Mouse (Mus musculus): ENCODE data around the gene Tab2. TPM values are rescaled to one million over a fixed set of nuclear protein-coding genes. Genes with fewer than 3 reads are reported as not detected.
A peak's percentile ranks its signal among the peaks of the same experiment; 100 is the strongest.

Tab2 gene
- total RNA-seq (2015; ENCODE audit: low replicate concordance) = 106 and 110 TPM in 2 replicates
- 63.7 and 88.3 TPM in 2 replicates for total RNA-seq (2017; ENCODE audit: low replicate concordance)

DNA sequence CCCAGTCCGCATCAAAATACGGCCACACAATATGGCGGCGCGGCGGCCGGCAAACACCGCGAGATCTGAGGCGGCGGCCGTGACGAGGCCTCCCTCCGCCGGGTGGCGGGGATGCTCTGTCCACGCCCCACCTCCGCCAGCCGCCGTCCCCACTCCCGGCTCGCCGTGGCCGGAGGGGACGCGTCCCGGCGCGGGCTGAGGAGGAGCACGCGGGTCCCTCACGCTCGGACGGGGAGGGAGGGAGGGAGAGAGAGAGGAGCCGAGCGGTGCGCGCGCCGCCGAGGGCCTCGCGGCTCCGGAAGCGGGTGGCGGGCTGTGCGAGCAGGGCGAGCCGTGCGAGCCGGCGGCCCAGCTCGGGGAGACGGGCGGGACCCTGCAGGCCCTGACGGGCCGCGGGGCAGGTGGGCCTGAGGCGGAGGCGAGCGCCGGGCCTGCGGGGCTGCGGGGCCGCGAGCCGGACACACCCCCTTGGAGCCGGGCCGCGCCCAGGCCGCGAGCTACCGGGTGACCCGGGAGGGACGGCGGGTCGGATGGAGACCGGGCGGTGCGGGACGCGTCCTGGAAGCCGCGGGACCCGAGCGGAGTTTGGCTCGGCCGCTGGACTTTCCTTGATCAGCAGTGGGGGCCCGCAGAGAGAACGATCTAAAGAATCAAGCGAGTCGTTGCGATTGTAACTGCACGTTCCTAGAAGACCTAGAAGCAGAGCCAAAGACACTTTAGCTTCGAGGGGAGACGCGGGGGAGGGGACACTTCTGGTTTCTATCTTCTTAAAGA, at the start of gene Tab2:
Gene Tab2 (minus strand): TSS at position 3 of the 774 bp plus-strand sequence.
- ATAC-seq (replicated peaks; ENCODE audit: low FRiP score, poor library complexity, severe bottlenecking) = peak; percentile 95

DNA sequence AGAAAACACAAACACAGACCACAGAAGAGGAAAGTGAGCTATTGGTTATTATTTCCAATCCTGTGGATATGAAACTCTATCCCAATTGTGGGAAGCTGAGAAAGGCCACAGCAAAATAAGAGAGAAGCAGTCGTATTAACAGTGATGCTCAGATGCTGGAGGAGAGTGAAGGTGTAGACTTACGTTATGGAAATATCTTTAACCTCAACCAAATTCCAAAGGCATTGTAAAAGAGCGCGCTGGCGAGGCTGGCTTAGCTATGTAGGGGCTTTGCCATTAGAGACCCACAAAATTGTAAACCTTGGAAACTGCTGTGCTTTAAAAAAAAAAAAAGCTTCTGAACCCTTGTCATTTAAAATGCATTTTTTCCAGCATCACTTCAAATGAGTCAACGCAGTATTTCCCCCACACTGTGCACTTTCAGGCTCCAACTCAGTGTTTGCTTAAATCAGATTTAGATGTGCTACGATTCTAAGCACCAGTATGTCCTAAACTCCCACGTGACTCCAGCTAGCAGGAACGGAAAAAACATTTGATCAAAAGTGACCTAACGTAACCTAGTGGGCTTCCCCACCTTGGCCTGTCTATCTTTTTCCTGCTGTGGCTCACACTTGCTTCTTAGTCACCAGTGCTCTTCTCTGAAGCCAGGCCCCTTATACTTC, 36.4 kb upstream of the Tab2 start:
- ATAC-seq (replicated peaks; ENCODE audit: low FRiP score, poor library complexity, severe bottlenecking) = no peak

DNA sequence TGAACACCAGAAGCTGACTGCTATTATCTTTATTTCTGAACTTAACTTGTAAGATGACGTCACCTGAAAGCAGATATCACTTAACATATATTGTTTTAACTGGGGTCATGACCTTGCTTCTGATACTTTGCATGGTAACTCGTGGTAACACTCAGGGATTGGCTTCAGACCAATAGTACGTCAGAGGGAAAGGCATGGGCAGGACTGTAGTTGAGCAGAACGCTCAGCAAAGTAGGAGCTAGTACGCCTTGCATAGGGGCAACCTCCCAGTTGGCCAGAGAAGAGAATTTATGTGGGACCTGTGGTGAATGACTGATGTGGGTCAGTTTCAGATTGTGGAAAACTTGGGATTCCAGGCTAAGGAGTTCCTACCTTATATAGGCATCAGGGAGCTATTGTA, 35.6 kb upstream of the Tab2 start:
- ATAC-seq (replicated peaks; ENCODE audit: low FRiP score, poor library complexity, severe bottlenecking) = no peak

DNA sequence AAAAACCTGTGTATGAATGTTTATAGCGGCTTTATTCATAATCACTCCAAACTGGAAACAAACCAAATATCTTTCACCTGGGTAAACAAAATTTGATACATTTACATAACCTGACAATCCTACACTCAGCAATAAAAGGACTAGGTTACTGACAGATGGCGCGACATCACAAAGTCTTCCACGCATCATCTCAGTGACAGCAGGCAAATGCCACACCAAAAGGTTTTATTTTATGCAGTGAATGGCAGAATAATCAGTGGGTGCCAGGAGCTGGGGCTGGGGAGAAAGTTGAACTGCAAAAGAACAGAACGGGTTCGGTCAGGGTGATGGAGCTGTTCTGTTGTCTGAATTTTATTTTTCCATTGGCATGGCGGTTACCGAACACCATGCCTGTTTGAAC, 31.5 kb upstream of the Tab2 start:
- ATAC-seq (replicated peaks; ENCODE audit: low FRiP score, poor library complexity, severe bottlenecking) = no peak

DNA sequence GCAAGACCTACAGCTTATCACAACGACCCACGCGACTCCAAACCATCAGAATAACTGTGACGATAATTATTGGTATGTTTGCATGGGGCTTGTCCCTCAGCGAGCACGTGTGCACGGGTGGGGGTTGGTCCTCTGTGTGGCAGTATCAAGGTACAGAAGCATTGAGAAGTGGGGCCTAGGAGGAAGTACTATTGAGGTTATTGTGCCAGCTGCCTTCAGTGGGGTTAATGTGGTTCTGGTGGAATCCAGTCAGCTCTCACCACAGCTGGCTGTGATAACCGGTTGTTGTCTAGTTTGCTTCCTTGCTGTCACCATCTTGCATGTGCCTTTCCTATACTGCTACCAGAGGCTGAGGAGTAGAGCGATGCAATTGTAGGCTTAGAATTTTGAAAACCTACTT, 20.4 kb upstream of the Tab2 start:
- ATAC-seq (replicated peaks; ENCODE audit: low FRiP score, poor library complexity, severe bottlenecking) = no peak

DNA sequence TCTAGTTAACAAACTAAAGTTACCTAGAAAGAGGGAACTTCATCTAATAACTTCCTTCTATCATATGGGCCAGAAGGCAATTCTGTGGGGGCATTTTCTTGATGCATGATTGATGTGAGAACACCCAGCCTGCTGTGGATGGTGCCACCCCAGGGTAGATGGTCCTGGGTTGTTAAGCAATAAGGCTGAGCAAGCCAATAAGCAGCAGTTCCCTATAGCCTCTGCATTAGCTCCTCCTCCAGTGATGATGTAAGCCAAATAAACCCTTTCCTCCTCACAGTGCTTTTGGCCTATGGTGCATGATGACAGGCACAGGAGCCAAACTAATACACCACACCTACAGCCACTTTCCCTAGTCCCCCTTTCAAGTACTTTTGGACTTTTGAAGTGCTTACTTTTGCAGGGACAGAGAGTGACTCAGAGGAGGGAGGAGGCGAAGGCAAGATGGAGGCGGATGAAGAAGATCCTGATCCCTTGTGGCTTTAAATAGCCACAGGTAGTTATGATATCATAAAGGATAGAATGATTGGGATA, 12.8 kb upstream of the Tab2 start:
- no peak for ATAC-seq (replicated peaks; ENCODE audit: low FRiP score, poor library complexity, severe bottlenecking)

DNA sequence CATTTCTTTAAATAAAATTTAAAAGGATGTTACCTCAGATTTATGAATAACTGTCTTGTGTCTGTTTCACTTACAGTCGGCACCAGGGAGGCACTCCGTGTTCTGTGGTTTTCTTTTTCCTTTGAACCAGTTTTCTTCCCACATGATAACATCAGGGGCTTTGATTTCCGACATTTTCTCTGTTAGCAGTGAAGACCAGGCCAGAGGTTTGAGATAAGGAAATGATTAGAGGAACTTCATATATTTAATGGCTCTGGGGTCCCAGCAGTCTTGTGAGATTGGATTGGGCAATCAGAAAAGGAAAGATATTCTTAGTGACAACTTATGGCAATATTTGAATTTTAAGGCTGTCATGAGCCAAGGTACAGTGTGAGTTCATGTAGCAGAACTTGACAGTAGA, 11.1 kb upstream of the Tab2 start:
- no peak for ATAC-seq (replicated peaks; ENCODE audit: low FRiP score, poor library complexity, severe bottlenecking)

DNA sequence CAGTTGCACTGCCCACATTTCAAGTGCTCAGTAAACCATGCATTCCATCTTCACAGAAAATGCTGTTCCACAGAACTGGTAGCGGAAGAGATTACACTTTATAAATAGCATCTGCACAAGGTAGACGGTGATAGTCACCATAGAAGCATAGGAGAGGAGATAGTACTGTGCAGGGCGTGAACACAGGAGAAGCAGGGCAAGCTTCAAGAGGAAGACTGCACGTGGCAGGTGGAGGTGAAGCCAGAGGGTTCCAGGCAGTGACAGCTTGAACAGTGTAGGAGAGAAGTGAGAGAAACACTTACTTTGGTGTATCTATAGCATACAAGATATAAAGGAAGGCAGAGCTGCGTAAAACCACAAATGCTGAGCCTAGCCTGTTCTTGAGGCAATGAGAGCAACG, 3.0 kb upstream of the Tab2 start:
- no peak for ATAC-seq (replicated peaks; ENCODE audit: low FRiP score, poor library complexity, severe bottlenecking)

DNA sequence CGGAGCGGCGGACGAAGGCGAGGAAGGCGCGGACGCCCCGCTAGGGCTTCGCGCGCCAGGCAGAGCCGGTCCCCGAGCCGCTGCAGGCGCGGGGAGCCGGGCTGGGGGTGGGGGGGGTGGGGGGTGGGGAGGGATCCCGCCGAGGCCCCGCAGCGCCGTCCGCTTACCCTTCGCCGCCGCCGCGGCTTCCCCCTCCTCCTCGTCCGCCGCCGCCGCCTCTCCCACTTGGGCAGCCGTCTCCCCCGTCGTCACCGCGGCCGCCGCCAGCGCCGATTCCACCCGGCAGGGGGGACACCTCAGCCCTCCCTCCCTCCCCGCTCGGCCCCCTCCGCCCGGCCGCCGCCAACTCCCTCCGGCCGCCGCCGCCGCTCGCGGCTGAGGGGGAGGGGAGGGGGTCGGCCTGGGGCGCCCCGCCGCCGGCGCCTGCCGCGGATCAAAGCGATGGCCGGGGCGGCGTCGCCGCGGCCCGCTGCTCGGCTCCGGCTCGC, 352 bp downstream of the Tab2 start:
- ATAC-seq (replicated peaks; ENCODE audit: low FRiP score, poor library complexity, severe bottlenecking) = no peak

DNA sequence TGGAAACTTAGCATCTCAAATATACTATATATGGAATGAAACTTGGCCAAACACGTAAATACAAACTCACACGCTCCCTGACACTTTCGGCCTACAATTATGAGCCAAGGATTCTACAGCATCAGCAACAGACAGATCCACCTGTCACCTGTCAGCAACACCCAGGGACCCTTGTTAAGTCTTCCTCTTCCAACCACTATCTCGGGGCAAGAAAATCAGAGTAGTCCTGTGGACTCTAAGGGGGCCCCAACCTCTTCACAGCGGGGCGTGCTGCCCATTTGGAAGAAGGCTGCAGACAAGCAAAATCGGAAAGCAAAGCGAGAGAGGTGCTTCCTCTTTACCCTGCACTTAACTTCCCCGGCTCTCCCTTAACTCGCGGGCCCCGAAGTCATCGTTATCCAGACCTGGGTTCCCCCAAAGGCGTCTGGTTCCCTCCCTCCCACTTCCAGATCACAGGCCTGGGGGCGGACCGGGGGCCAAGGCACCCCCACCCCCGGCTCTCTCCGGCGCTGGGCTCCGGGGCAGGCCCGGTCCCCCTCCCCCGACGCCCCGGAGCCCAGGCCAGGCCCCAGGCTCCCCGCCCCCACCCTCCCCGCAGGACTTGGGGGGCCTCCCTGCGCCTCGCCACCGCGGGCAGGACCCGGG, 919 bp downstream of the Tab2 start:
- ATAC-seq (replicated peaks; ENCODE audit: low FRiP score, poor library complexity, severe bottlenecking) = peak; percentile 20

DNA sequence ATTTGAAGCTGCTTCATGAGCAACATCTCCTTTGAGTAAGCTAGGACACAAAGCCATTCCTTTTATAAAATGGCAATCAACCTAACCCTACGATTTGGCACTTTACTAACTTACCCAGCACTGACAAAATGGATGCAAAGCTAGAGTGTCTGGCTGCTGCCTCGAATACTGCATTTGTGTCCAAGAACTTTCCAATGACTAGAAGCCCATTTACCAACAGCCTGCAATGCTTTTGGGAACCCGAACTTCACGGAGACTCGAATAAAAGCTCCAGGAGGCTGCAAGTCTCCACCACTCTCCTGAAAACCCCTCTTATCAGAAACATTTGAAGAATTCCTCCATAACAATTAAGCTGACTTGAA, 1.4 kb downstream of the Tab2 start:
- ATAC-seq (replicated peaks; ENCODE audit: low FRiP score, poor library complexity, severe bottlenecking) = no peak

DNA sequence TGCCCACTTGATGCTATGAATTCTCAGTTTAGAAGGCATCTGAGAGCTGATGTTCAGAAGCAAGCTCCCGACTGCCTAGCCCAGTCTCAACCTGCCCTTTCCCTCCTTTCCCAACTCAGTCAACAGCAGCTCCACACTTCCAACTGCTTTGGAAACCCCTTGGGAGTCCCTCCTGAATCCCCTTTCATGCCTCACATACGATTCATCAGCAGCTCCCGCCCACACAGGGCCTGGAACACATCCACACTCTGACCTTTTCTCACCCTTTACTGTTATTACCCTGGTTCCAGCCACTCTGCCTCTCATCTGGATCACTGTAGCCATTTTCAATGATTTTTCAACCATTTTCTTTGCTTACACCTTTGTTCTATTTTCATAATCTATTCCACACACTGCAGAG, 13.0 kb downstream of the Tab2 start:
- ATAC-seq (replicated peaks; ENCODE audit: low FRiP score, poor library complexity, severe bottlenecking) = no peak

DNA sequence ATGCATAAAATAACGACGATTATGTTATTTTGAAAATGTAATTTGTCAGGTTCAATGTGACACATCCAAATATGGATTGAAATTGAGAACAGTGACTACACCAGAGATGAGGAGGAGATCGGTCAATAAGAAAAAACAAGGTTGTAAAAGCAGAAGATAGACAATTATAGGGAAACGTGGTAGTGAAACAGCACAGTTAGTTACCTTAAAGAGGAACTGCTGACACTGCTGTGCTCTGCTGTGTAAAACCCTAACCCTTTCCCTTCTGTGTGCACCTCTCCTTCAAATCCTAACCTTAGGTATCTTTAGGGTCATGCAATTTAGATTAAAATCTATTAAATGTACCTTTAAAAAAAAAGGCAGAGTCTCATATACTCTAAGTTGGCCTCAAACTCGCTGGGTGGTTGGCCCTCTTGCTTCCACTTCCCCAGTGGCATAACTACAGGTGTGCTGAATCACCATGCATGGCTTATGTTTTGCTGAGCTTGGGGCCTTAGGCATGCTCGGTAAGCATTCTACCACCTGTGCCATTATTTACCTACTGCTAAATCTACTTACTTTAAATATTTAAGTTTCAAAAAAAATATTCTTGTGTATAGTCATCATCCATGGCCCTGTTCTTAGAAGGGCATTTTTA, 19.4 kb downstream of the Tab2 start:
- no peak for ATAC-seq (replicated peaks; ENCODE audit: low FRiP score, poor library complexity, severe bottlenecking)

DNA sequence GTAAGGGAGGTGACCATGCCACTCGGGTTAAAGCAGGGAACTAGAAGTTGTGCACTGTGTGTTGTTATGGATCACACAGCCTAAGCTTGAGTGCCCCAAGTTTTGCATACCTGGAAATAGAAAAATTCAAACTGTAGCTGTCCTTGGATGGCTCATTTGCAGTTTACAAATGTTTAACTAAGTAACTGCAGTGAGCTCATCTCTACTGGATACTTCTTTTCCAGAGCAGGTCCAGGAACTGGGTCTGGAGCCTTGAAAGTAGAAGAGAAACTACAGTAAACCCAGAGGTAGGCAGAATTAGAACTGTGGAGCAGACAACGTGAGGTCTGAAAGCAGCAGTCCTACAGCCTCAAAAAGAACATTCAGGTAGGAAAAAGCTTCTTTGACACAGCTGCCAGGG, 23.1 kb downstream of the Tab2 start:
- no peak for ATAC-seq (replicated peaks; ENCODE audit: low FRiP score, poor library complexity, severe bottlenecking)

DNA sequence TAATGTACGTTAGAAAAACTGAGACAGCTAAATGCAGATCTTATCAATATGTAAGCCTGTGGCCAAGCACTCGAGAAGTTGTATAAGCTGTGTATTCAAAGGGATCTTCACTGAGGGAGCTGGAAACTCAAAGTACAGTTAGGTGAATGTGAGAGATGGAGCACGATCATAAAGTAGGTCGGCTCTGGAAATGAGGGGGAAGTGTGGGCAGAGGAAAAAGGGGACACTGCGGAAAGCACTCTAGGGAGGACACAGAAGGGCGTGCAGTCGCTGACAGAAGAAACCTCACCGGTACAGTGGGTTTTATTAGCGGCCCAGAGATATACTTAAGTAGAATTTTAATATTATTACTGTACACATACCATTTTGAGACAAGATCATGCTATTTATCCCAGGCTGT, 27.0 kb downstream of the Tab2 start:
- ATAC-seq (replicated peaks; ENCODE audit: low FRiP score, poor library complexity, severe bottlenecking) = no peak

DNA sequence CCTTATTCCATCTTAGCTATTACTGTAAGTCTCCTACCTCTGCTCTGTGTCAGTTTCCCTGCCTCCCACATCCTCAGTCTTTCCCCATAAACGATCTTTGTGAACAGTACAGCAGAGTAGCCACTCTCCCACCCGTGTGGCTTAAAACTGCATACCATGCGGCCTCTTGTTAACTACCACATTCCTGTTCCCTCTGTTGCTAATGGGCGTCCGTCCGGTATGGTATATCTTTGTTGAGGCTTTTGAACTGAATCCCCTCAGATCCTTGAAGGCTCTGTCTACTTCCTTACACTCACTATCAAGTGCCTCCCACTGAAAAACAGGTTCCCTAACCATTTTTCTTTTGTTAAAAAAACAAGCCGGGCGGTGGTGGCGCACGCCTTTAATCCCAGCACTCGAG, 30.5 kb downstream of the Tab2 start:
- no peak for ATAC-seq (replicated peaks; ENCODE audit: low FRiP score, poor library complexity, severe bottlenecking)

DNA sequence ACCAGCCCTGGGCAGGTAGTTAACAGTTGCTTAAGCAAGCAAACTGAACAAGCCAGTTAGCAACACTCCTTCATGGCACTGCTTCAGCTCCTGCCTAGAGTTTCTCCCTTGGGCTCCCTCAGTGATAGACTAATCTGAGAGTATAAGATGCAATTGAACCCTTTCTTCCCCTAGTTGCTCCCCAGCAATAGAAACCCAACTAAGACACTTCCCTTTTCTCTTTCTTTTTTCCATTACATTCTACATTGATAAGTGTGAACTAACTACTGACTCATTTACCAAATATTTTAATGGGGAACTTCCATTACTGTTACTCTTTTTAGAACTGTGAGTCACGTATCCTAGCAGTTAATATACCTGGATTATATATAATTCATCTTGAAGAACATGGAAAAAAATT, 32.6 kb downstream of the Tab2 start:
- ATAC-seq (replicated peaks; ENCODE audit: low FRiP score, poor library complexity, severe bottlenecking) = no peak

DNA sequence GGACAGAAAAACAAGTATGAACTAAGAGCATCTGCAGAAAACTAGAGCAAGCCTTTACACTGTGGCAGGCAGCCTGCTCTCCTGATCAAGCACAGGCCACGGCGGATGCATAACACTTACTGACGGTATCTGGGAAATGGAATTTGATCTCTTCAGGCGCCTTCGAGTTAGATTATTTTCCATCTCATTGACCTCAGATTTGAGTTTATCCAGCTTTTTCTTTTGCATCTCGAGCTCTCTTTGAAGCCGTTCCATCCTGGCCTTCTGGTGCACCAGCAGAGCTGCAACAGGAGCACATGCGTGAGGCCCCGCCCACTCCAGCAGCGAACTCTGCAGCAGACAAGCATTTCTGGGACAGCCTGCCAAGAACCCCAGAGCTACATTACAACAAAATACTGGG, 44.8 kb downstream of the Tab2 start:
- ATAC-seq (replicated peaks; ENCODE audit: low FRiP score, poor library complexity, severe bottlenecking) = no peak

DNA sequence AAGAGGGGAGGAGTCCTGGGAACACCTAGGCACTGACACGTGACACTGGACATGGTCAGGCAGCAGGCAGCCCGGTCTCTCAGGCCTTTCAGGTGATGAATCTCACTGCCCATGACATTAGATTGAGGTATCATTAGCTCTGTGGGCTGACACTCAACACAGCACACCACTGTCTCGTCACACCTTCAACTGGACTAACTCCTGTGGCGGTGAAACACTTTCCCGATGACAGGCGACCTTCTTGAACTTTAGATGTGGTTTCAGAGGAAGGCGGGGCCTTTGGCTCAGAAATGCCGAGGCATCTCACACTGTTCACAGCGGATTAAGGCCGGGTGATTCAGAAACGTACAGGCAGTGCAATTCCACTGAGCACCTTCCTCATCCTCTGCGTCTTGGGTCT, 48.9 kb downstream of the Tab2 start:
- no peak for ATAC-seq (replicated peaks; ENCODE audit: low FRiP score, poor library complexity, severe bottlenecking)

DNA sequence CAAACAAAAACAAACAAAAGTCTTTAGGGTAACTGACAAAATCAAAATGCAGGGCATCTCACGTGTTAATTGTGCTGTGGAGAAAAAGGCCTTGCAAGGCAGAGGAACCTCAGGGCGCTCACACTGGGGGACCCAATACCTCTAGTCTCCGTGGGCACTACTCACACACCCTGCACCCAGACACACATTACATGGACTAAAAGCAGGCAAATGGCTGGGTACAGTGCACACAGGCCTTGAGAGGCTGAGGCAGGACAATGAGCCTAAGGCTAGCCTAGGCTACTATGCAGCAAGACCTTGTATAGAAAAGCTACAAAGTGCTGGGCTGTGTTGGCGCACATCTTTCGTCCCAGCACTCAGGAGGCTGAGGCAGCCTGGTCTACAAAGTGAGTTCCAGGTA, 51.9 kb downstream of the Tab2 start:
- ATAC-seq (replicated peaks; ENCODE audit: low FRiP score, poor library complexity, severe bottlenecking) = no peak
